Mouse (Mus musculus): ENCODE data around the gene Kcnh5. TPM values are rescaled to one million over a fixed set of nuclear protein-coding genes. Genes with fewer than 3 reads are reported as not detected.

Gene Kcnh5
- total RNA-seq (2021) (under 1 TPM in 1 of 2 experiments, not detected in 1; 0.14 TPM), polyA plus RNA-seq (2012; rRNA removed) (0.02 TPM in 1 of 2 replicates, not detected in the other)
- long read RNA-seq: 0 reads

- no peak for DNase-seq
These were observed at the start of gene Kcnh5 for GRCm38 (mm10) chr12:75176691-75177645. Gene Kcnh5, minus strand, starts transcription at chr12:75177332.

GRCm38 (mm10) chr12:75223966-75224365 is 46.8 kb upstream of the Kcnh5 start:
- DNase-seq: no peak

GRCm38 (mm10) chr12:75189413-75189812 is 12.3 kb upstream of the Kcnh5 start:
- DNase-seq: no peak

GRCm38 (mm10) chr12:75182646-75183045 is 5.5 kb upstream of the Kcnh5 start:
- DNase-seq: no peak

GRCm38 (mm10) chr12:75179491-75179890 is 2.4 kb upstream of the Kcnh5 start:
- DNase-seq: no peak

GRCm38 (mm10) chr12:75177646-75178030 is 506 bp upstream of the Kcnh5 start:
- DNase-seq: no peak

- no peak for DNase-seq
These were observed 1.1 kb downstream of the Kcnh5 start for GRCm38 (mm10) chr12:75175931-75176565.

- no peak for DNase-seq
These were observed 6.2 kb downstream of the Kcnh5 start for GRCm38 (mm10) chr12:75170970-75171369.

- DNase-seq: no peak
These were observed 24.0 kb downstream of the Kcnh5 start for GRCm38 (mm10) chr12:75153076-75153568.

- DNase-seq: no peak
These were observed 37.3 kb downstream of the Kcnh5 start for GRCm38 (mm10) chr12:75139792-75140191.

- no peak for DNase-seq
These were observed 85.2 kb downstream of the Kcnh5 start for GRCm38 (mm10) chr12:75091921-75092320.

GRCm38 (mm10) chr12:75090957-75091356 is 86.2 kb downstream of the Kcnh5 start:
- no peak for DNase-seq

- DNase-seq: no peak
These were observed 100.0 kb downstream of the Kcnh5 start for GRCm38 (mm10) chr12:75077175-75077574.

GRCm38 (mm10) chr12:75071043-75071442 is 106.1 kb downstream of the Kcnh5 start:
- DNase-seq: no peak

- no peak for DNase-seq
These were observed 114.6 kb downstream of the Kcnh5 start for GRCm38 (mm10) chr12:75062571-75062970.

GRCm38 (mm10) chr12:75061731-75062130 is 115.4 kb downstream of the Kcnh5 start:
- DNase-seq: no peak

GRCm38 (mm10) chr12:75053731-75054130 is 123.4 kb downstream of the Kcnh5 start:
- DNase-seq: no peak

- no peak for DNase-seq
These were observed 140.4 kb downstream of the Kcnh5 start for GRCm38 (mm10) chr12:75036694-75037093.

GRCm38 (mm10) chr12:75031970-75032864 is 144.9 kb downstream of the Kcnh5 start:
- no peak for DNase-seq

GRCm38 (mm10) chr12:74971187-74971586 is 205.9 kb downstream of the Kcnh5 start:
- no peak for DNase-seq

GRCm38 (mm10) chr12:74969420-74969819 is 207.7 kb downstream of the Kcnh5 start:
- DNase-seq: no peak

- DNase-seq: no peak
These were observed 210.9 kb downstream of the Kcnh5 start for GRCm38 (mm10) chr12:74966266-74966665.

Data from adrenal gland, adult 2 months (tissue).